Mouse (Mus musculus) liver, embryonic 14.5 days (tissue): ENCODE measurements around the gene Lrp2.

ENCODE experiments used
- CTCF ChIP-seq: IDR thresholded peaks from 2 replicates; pipeline ENCODE4 v1.5.1; 2016; ENCODE audit warnings: antibody characterized with exemption, low read depth, control low read depth
- EP300 ChIP-seq: IDR thresholded peaks from 2 replicates; pipeline ENCODE4 v1.6.1; 2016; ENCODE audit warnings: antibody characterized with exemption, low read depth

- TF ChIP-seq CTCF (no peak), EP300 (no peak)
These were observed 23.1 kb downstream of the Lrp2 start for GRCm38 (mm10) chr2:69562761-69563160.
